Mouse (Mus musculus): ENCODE data around the gene Syt1.

Syt1 gene

GRCm38 (mm10) chr10:108455204-108455603, 555.6 kb downstream of the Syt1 start:
- in situ Hi-C loops (cut with MboI; ENCODE audit: low sequenced_read_pairs) = no loop called here

GRCm38 (mm10) chr10:108454691-108455117, 556.1 kb downstream of the Syt1 start:
- in situ Hi-C loops (cut with MboI; ENCODE audit: low sequenced_read_pairs) = no loop called here

GRCm38 (mm10) chr10:108453561-108453960, 557.2 kb downstream of the Syt1 start:
- in situ Hi-C loops (cut with MboI; ENCODE audit: low sequenced_read_pairs) = no loop called here

GRCm38 (mm10) chr10:108452421-108452820, 558.4 kb downstream of the Syt1 start:
- in situ Hi-C loops (cut with MboI; ENCODE audit: low sequenced_read_pairs) = no loop called here

GRCm38 (mm10) chr10:108451516-108451915, 559.3 kb downstream of the Syt1 start:
- in situ Hi-C loops (cut with MboI; ENCODE audit: low sequenced_read_pairs) = no loop called here

GRCm38 (mm10) chr10:108450401-108450800, 560.4 kb downstream of the Syt1 start:
- in situ Hi-C loops (cut with MboI; ENCODE audit: low sequenced_read_pairs) = no loop called here

- in situ Hi-C loops (cut with MboI; ENCODE audit: low sequenced_read_pairs) = loop anchor here (10.0 kb wide), 1 partner anchor 154 kb away; no protein-coding TSS in a partner anchor
Measured at GRCm38 (mm10) chr10:108448421-108448820, 562.4 kb downstream of the Syt1 start.

All from CH12F3 (cell line).